Mouse (Mus musculus) spleen, embryonic (tissue): ENCODE results near the gene Alx3.

Experiments used
- CTCF ChIA-PET: fragments of 350-600 bp; sonication (Branson Sonifier 250); formaldehyde crosslinking; loops from one replicate; lab custom pipeline; 2022; lab: Charles Lee

Gene Alx3

DNA sequence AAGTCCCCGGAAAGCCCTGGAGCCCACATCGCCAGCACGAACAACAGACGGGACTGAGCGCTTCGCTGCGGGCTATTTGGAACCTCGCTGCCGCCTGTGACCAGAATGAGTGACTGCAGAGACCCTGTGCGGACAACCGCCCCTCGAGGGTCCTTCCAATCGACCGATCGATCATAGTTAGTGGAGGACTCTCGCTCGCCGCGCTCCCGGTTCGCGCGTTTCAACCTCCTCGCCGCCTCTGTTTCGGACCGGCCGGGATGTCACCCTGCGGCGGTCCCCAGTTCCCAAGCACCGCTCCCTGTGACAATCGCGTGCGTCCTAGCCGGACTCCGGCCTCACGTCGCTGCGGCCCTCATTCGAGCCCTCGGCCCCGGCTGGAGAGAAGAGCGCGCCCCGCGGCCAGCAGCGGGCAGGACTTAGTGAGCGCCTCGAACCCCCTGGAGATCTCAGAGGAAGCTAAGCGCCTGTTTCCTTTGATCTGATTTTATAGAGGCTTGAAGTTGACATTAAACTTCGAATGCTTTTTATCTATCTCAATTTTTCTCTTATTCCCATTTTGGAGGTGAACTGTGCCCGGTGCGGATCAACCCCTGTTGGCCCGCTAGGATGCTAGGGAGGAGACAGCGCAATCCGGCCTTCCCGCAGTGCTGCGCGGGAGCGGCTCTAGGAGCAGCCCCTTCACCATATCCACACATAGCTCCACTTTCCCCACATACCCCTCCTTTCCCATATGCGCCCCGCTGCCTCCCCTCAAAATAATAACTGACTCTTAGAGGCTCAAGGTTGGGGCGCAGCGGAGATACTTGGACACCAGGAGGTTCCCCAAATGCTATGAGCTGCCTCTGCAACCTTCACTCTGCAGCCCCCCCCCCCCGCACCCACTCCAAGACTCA is 11.7 kb upstream of the Alx3 start:
- CTCF ChIA-PET: no interaction called here

DNA sequence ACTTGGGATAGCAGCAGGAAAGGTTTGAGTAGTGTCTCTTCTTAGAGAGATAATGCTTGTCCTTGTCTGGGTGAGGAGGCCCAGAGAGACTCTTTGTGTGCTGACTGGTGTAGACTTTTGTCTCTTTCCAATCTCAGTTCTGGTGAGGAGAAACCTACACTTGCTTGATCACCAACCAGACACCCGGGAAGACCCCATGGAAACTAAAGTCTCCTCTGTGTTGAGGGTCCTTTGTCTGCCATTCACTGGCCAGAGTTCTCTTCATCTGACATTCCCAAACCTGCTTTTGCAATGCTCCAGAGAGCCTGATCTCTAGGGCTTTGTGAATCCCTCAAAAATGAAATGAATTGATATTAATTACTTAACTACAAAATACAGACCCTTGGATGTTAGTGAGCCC is 10.9 kb upstream of the Alx3 start:
- CTCF ChIA-PET: no interaction called here

DNA sequence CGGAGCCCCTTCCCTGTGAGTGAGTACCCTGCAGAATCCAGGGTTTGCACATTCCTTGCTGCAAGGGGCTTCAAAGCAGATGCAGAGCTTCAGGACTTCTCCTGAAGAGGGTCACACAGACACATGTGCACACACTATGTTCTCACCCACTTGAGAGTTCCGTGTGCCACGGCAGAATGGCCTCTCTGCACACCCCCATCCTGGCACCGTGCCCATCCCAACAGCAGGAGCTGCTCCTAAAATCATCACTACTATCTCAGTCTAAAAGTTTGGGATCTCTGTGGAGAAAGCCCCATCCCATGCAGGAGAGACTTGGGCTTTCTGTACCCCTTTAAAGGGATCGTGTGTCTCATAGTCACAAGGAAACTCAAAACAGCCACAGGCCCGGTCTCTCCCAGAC is 8.3 kb upstream of the Alx3 start:
- CTCF ChIA-PET: no interaction called here

DNA sequence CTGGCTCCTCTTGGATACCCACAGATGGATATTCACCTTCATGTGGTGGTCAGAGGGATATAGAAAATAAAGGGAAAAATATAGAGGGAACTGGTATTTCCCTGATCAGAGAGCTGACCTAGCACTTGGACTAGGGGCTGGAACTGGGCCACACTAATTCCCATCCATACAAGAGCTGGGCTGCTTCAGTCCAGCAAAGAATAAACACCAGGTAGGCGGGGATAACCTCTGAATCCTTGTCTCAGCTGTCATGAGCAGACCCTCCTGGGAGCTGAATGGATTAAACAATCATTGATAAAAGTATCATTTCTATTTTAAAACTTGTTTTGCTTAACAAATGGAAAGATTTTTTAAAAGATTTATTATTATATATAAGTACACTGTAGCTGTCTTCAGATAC is 3.2 kb upstream of the Alx3 start:
- CTCF ChIA-PET: no interaction called here

DNA sequence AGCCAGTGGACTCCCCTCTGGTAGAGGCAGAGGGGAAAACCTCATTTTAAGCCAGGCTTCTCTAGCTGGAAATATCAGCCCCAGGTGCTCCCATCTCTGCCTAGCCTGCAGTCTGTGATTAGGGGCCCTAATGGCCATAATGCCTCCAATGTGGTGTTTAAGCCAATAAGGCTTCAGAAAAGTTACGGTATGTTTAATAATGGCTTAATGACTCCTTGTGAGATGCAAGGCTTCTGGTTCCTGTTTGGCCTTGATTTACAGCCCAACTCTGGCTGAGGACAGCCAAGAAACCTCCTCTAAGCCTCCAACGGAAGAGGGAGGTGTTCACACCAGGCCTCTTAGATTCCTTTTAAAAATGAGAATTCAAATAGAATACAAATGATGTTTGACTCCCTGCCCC is 1.2 kb upstream of the Alx3 start:
- CTCF ChIA-PET: no interaction called here

DNA sequence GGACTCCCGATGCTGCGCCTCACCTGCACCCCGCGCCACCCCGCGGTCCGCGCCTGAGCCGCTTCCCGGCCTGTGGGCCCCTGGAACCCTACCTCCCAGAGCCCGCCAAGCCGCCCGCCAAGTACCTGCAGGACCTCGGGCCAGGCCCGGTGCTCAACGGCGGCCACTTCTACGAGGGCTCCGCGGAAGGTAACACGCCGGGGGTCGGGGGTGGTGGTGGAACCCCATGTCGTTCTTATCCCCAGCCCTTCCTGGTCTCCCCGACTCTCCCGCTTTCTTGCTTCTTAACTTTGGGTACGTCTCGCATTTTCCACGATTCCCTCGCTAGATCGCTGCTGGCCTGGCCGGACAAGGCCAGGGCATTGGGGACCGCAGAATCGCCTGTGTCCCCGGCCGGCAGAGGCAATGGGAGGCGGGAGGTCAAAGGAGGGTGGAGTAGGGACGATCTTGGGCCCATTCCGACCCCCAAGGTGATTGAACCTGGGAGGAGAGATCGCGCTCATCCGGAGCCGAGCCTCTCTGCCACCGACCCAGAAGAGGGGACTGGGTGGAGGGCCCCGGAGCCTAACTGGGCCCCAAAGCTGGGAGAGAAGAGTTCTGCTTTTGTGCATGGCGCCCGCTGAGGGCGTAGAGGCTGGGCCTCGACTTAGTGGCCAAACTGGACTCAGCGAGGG is 570 bp downstream of the Alx3 start:
- CTCF ChIA-PET: no interaction called here

DNA sequence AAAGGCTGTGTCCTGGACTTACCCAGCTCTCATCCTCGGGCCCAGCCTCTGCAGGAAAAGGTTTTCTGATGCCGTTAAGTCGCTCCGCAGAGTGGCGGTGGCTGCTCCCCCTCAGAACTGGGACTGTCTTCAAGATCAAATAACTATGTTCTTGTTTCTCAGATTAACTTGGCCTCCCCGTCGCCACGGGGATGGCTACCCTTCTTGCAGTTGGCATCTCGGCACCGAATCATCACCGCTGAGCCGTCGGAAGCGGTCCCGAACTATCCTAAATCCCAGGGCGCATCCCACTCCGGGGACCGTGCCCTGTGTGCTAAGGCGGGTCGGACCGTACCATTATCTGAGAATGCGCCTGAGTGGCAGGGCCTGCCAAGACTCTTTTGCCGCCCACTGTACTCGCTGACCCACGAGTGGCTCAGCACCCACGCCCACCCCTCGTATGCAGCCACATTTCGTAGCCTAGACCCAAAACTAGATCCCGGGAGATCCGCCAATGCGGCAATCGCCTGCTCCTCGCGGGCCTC is 1.2 kb downstream of the Alx3 start:
- CTCF ChIA-PET: no interaction called here

DNA sequence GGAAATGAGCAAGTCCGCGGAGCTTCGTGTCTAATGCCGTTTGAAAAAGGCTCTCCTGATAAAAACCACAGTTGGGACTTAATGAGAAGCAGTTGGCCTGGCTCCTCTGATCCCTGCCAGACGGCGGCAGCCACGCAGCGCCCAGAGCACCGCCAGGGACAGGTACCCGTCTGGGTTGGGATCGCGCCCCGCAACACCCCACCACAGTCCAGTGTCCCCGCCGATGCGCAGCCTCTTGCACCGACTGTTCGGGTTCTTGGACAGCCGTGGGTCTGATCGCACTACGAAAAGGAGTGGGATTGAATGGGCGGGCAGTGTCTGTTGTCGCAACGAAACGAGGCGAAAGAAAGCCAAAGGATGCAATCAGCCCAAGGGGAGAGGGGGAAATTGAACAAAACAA is 1.7 kb downstream of the Alx3 start:
- CTCF ChIA-PET: no interaction called here

DNA sequence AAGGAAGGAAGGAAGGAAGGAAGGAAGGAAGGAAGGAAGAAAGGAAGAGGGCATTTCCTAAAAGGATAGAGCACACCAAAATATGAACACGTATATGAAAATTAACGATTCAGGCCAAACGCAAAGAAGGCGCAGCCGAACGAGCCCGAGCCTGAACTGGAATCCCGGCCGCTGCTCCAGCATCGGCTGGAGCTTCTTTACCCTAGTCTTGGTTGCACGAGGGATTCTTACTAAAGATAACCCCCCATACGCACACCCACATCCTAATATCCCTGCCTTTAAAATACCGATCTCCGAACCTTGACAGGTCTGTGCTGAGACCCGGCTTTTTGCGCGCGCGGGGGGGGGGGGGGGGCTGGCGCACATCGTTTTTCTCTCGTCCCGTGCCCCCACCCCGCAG is 2.3 kb downstream of the Alx3 start:
- CTCF ChIA-PET: no interaction called here

DNA sequence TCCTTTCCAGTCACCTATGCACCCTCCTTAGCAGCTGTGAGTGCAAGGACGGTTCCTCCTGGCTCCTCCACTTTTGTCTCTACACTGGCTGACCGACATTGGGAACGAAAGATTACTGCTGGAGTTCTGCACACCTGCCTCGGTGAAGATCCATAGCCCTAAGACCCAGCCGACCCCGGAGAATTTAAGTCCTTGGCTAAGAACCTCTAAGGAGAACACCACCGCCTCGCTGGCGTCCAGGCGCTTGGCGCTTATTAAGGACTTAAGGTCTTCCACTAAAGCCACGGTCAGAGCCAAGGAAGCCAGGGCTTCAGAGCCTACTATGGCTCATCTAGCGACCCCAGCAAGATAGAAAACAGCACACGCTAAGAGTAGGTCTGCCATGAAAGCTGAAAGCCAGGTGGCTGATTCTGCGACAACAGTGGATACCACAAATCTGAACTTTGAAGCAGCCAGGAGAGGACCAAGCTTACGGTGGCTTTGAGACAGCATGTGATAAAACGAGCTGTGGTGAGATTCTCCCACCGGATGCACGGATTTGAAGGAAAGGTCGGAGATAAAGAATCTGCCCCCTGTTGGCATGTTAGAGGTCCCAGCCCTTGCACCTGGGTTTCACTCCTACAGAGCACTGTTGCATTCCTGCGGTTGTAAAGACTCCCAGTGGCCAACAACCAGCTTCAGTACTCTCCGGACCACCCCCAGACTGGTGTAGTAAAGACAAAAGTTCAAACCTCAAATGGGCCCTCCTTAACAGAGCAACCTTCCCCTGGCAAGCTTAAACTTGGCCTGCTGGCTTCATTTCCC is 3.0 kb downstream of the Alx3 start:
- CTCF ChIA-PET: no interaction called here

DNA sequence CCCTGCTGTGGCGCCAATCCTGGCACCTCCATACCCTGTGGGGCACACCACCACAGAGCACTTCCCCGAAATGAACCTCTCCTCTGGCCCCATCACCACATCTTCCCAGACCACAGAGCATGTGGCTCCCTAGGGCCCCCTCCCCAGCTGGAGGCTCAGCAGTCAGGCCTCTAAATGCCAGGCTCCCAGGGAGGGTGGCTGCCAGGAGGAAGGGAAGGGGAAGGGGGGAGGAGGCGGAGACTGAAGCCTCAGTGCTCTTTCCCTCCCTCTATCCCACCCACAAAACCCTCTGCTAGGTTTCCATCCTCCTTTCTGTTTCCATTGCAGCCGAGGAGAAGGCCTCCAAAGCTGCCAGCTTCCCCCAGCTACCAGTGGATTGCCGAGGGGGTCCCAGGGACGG is 5.3 kb downstream of the Alx3 start:
- CTCF ChIA-PET: no interaction called here

DNA sequence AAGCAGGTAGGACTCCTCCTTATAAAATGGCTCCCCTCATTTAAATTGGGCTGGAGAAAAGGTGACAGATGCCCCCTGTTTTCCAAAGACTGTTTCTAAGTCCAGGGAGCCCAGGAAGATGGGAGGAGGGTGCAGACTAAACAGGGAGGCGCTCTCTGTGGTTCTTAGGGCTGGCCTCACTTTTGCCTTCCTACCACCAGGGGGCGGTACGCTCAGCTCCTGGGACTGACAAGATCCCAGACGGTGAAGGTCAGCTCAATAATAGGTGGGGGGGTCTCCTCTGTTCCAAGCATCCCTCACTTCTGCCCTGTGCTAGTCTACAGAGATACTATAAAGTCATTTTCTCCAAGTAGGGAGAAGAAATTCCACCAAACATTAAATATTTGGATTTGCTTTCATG is 10.5 kb downstream of the Alx3 start:
- CTCF ChIA-PET: no interaction called here

DNA sequence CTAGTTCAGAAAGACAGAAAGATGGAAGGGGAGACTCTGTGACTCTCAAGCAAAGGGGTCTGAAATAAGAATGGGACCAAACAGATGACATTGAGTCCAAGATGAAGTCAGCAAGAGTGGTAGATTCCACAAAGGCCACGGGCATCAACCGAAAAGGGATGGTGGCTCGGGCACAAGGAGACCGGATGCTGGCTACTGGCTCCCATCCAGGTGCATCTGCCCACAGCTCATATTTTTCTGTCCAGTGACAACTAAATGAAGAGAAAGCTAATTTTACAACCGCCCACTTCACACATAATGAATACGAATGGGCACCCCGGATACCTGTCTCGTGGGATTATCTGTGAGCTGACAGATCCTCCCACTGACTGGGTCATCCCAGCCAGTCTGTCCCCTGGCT is 12.4 kb downstream of the Alx3 start:
- CTCF ChIA-PET: no interaction called here

DNA sequence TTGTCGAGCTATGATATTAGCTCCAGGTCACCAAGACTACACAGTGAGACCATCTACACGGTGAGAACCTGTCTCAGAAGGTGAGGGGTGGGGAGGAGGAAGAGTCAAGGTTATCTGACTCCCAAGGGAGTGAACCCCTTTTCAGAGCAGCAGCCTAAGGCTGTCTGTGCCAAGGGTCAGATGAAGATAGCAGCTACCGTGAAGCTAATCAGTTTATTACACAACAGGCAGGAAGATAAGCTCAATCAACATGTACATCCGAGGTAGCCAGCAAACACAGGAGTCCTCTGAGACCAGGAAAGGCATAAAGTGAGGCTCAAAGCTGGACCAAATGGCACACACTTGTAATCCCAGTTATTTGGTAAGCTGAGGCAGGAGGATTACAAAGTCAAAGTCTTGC is 14.0 kb downstream of the Alx3 start:
- CTCF ChIA-PET: no interaction called here

DNA sequence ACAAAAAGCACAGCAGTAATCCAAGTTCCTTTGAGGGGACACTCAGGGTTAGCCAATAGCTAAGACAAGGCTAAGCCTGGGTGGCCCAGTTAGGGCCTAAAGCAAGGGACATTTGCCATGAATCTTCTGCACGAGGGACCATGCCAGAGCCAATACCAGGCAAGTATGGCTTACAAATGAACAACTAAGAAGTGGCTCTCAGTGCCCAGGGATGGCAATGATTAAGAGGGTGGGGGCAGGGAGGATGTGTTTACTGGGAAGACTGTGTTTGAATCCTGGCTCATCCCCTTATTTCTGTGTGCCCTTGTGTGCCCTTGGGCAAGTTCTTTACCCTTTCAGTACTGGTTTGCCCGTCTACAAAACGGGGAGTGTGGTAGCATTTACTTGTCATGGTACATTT is 14.5 kb downstream of the Alx3 start:
- CTCF ChIA-PET: no interaction called here

DNA sequence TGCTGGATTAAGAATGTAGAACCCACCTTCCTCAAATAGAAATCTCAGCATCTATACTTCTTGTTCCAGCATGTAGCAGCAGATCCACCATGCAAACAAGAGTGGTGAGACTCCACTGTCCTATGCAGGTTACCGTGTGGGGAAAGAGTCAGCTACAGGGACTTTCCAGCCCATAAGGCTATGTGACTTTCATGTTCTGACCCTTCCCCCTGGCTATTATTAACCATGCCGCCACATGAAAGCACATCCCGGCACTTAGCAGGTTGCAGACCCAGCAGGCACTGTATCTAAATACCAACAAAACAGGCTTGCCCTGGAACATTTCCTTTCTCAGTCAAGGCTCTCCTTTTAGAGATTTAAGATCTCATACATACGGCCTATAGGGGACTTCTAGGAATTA is 16.6 kb downstream of the Alx3 start:
- CTCF ChIA-PET: no interaction called here

DNA sequence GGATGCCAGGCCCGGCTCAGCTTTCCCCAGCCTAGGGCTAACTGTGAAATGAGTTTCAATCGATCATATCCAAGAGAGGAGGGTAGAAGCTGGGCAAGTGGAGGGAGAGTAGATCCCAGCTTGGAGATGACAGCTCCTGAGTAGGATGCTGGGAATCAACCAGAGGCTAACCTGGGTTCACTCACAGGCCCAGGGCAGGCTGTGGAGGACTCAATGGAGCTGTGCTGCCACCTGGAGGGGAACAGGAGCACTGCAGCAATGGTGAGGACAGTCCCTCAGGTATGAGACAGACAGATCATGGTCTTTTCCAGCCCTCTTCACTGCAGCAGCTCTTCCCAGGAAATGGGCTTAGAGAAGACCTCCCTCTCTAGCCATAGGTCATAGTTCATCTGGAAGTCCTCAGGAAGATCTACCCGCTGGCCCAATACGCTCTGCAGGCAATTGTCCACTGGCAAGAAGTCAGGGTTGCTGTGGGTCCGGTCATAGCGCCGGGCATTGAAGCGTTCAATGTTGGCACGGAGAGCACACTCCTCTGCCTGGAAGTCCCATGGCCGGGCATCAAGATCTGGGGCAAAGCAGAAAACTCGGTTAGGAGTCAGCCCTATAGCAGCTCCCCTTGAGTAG is 18.2 kb downstream of the Alx3 start:
- CTCF ChIA-PET: interaction anchor here (0.5 kb wide), 1 partner anchor 221 kb away, joined by 5 read pairs; no protein-coding TSS in a partner anchor

DNA sequence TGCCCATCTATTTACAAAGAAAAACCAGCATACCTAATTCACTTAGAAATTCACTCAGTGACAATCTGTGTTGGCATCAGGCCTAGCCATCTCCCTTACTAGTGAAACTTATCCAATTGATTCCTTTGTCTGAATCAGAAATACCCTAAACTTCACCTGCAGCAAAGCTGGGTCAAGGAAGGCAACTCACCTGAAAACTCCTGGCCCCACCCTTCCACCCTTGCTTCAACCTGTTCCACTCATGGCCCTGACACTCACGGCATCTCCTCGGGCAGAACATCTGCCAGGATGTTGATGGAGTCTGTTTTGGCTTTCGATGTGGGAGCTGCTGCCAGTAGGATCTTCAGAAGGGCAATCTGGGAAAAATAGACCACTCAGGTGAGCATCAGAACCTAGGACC is 23.0 kb downstream of the Alx3 start:
- CTCF ChIA-PET: no interaction called here

DNA sequence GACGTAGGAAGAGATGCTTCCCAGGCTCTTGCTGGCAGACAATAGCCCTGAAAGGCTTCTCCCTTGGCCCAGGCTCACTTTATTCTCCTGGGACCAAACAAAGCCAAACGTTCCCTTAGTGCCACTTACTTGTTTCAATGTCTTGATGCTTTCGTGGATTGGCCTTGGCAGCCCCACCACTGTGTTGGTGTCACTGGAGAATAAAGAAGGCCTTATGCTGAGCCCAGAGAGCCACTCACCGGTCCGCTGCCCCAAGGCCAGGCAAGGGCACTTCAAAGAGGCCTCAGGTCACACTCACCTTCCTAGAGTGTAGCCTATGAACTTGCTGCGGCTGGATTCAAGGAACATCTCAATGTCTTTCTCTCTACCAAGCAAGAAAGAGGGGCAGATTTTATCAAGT is 25.1 kb downstream of the Alx3 start:
- CTCF ChIA-PET: no interaction called here

DNA sequence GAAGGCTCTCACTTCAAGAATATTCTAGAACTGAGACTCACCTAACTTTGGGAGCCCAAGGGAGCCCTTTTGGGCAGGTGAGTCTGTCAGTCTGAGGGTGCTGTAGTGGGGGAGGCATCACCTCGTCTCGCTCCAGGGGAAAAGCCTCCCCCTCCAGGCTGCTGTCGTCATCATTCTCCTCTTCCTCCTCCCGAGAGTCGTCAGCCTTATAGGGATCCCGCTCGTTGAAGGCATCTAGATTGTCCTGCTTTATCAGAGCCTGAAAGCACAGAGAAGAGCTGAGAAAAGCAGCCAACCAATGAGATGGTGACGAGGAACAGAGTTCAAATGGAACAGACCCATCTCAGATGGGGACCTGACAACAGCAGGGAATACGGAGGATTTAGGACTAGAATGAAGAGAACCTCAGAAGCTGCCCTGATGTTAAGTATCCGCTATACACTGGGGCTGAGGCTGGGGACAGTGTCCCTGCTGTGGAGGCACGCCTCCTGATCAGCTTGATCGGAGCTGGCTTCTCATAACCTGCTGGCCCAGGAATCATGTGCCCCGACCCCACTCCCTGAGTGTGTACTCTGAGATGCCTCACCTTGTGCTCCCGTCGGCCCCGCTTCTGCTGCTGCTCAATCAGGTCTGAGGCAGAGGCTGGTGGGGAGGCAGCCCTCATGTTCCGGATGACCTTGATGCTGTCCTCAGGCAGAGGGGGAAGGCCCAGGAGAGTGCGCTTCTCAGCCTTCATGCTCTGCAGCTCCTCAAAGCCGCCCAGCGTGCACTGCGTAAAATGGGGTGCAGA is 26.6 kb downstream of the Alx3 start:
- CTCF ChIA-PET: no interaction called here

DNA sequence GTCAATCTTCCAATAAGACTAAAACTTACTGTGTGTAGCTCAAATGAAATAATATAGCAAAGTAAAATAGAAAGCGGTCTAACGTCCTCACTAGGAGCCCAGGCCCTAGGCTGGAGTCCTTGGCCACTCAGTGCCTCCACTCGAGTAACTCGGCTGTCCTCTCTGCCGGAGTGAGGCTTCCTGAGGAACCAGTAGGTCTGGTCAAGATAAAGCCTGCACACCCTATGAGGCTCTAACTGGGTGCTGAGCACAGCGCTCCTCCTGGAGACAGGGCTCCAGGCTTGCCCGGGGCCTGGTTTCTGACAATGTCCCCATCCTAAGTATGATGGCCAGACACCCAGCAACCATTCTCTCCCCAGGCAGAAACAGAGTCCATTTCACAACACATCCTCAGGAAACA is 27.7 kb downstream of the Alx3 start:
- CTCF ChIA-PET: no interaction called here
